Mouse (Mus musculus): ENCODE data around the gene Scrt2.

The Scrt2 gene

GRCm38 (mm10) chr2:152081641-152082448, 516 bp downstream of the Scrt2 start:
- CTCF ChIA-PET: no interaction called here

GRCm38 (mm10) chr2:152082456-152083285, 1.3 kb downstream of the Scrt2 start:
- CTCF ChIA-PET: no interaction called here

GRCm38 (mm10) chr2:152083411-152083810, 2.1 kb downstream of the Scrt2 start:
- CTCF ChIA-PET: no interaction called here

GRCm38 (mm10) chr2:152084298-152084697, 3.0 kb downstream of the Scrt2 start:
- CTCF ChIA-PET: interaction anchor here (0.6 to 0.7 kb wide), 2 partner anchors 12 to 1339 kb away, joined by 3 read pairs; no protein-coding TSS in a partner anchor

GRCm38 (mm10) chr2:152085414-152085813, 4.1 kb downstream of the Scrt2 start:
- CTCF ChIA-PET: no interaction called here

- CTCF ChIA-PET: no interaction called here
Observed at GRCm38 (mm10) chr2:152086451-152086850, 5.1 kb downstream of the Scrt2 start.

GRCm38 (mm10) chr2:152087111-152087510, 5.8 kb downstream of the Scrt2 start:
- CTCF ChIA-PET: interaction anchor here (0.6 kb wide), 1 partner anchor 17 kb away, joined by 3 read pairs; no protein-coding TSS in a partner anchor

GRCm38 (mm10) chr2:152089078-152089477, 7.7 kb downstream of the Scrt2 start:
- CTCF ChIA-PET: interaction anchor here (0.6 kb wide), 1 partner anchor 23 kb away, joined by 3 read pairs; no protein-coding TSS in a partner anchor

GRCm38 (mm10) chr2:152089581-152089980, 8.3 kb downstream of the Scrt2 start:
- CTCF ChIA-PET: interaction anchor here (0.6 kb wide), 1 partner anchor 22 kb away, joined by 3 read pairs; no protein-coding TSS in a partner anchor

GRCm38 (mm10) chr2:152090486-152090885, 9.2 kb downstream of the Scrt2 start:
- CTCF ChIA-PET: interaction anchor here (0.7 kb wide), 1 partner anchor 290 kb away, joined by 3 read pairs; no protein-coding TSS in a partner anchor

- CTCF ChIA-PET: no interaction called here
Observed at GRCm38 (mm10) chr2:152091342-152092056, 10.2 kb downstream of the Scrt2 start.

- CTCF ChIA-PET: no interaction called here
Observed at GRCm38 (mm10) chr2:152092927-152093326, 11.6 kb downstream of the Scrt2 start.

GRCm38 (mm10) chr2:152093356-152093792, 12.0 kb downstream of the Scrt2 start:
- CTCF ChIA-PET: interaction anchor here (0.5 kb wide), 1 partner anchor 104 kb away, joined by 3 read pairs; no protein-coding TSS in a partner anchor

- CTCF ChIA-PET: no interaction called here
Observed at GRCm38 (mm10) chr2:152094856-152095545, 13.7 kb downstream of the Scrt2 start.

GRCm38 (mm10) chr2:152096922-152097321, 15.6 kb downstream of the Scrt2 start:
- CTCF ChIA-PET: no interaction called here

- CTCF ChIA-PET: no interaction called here
Observed at GRCm38 (mm10) chr2:152097916-152098315, 16.6 kb downstream of the Scrt2 start.

GRCm38 (mm10) chr2:152099538-152099937, 18.2 kb downstream of the Scrt2 start:
- CTCF ChIA-PET: no interaction called here

GRCm38 (mm10) chr2:152101761-152102160, 20.4 kb downstream of the Scrt2 start:
- CTCF ChIA-PET: no interaction called here

- CTCF ChIA-PET: no interaction called here
Observed at GRCm38 (mm10) chr2:152102369-152102768, 21.0 kb downstream of the Scrt2 start.

- CTCF ChIA-PET: no interaction called here
Observed at GRCm38 (mm10) chr2:152104711-152105317, 23.5 kb downstream of the Scrt2 start.
